Mouse (Mus musculus) G1E (cell line): Measurements from ENCODE around the gene Fbn1.

Source experiments
- CTCF ChIP-seq: IDR thresholded peaks from 2 replicates; pipeline ENCODE4 v1.5.1; 2012; ENCODE audit warnings: low read depth, low read length, inconsistent platforms, mixed read lengths
- GATA1 ChIP-seq: IDR thresholded peaks from 2 replicates; pipeline ENCODE4 v1.6.1; 2012; ENCODE audit warnings: borderline replicate concordance, low read length, inconsistent platforms, mixed read lengths
- GATA2 ChIP-seq: IDR thresholded peaks from 2 replicates; pipeline ENCODE4 v1.6.1; 2012; ENCODE audit warnings: low read depth, low read length, inconsistent platforms, borderline replicate concordance
- POLR2AphosphoS5 ChIP-seq: IDR thresholded peaks from 2 replicates; pipeline ENCODE4 v1.6.1; 2012; ENCODE audit warnings: low read depth, low read length, inconsistent platforms; ENCODE audit not compliant: insufficient replicate concordance
- TAL1 ChIP-seq: conservative IDR thresholded peaks from 2 replicates; pipeline ENCODE4 v1.6.1; 2012; ENCODE audit warnings: low read depth, low read length, inconsistent platforms, mixed read lengths

DNA sequence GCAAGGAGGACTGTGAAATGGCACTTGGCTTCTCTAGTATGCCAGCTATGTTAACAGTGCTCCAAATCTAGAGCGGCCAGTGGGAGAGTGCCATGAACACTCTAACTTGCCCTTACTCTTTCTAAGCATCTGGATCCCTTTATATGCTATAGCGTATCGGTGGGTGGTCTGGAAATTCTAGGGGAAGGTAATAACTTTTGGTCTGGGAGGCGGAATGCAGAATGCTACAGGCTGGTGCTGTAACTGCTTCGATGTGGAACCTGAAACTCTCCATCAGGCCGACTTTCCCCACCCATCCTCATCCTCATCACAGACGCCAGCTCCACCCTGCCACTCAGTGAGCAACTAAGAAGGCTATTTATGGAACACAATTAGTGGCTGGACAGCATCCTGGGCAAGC, 71.6 kb downstream of the Fbn1 start:
- TF ChIP-seq GATA1 (no peak), CTCF (no peak), TAL1 (no peak), POLR2AphosphoS5 (no peak), GATA2 (no peak)
